Mouse (Mus musculus) midbrain, embryonic 15.5 days (tissue): Measurements from ENCODE around the gene Usp53. TPM values are rescaled to one million over a fixed set of nuclear protein-coding genes. Genes with fewer than 3 reads are reported as not detected.

ENCODE experiments used
- ATAC-seq: fragments of 200-750 bp; cut with Nextera tagmentation; replicated peaks from 2 replicates; pipeline ENCODE4 v1.8.0; 2017; ENCODE audit warnings: moderate TSS enrichment
- H3K27ac ChIP-seq: fragments of 300-500 bp; sonication (generic); 2 replicates; pipeline ENCODE4 v1.5.1; 2015; ENCODE audit warnings: mild to moderate bottlenecking, inconsistent platforms
- H3K27me3 ChIP-seq: fragments of 300-500 bp; sonication (generic); replicated peaks from 2 replicates; pipeline ENCODE4 v1.6.1; 2015; ENCODE audit warnings: inconsistent platforms
- H3K36me3 ChIP-seq: fragments of 300-500 bp; sonication (generic); replicated peaks from 2 replicates; pipeline ENCODE4 v1.6.1; 2015; ENCODE audit warnings: inconsistent platforms
- H3K4me1 ChIP-seq: fragments of 300-500 bp; sonication (generic); 2 replicates; pipeline ENCODE4 v1.6.1; 2015; ENCODE audit warnings: inconsistent platforms
- H3K4me2 ChIP-seq: fragments of 300-500 bp; sonication (generic); 2 replicates; pipeline ENCODE4 v1.6.1; 2015; ENCODE audit warnings: inconsistent platforms, mild to moderate bottlenecking, moderate library complexity
- H3K4me3 ChIP-seq: fragments of 300-500 bp; sonication (generic); 2 replicates; pipeline ENCODE4 v1.5.1; 2015; ENCODE audit warnings: mild to moderate bottlenecking, inconsistent platforms
- H3K9ac ChIP-seq: fragments of 300-500 bp; sonication (generic); 2 replicates; pipeline ENCODE4 v1.6.1; 2015; ENCODE audit warnings: mild to moderate bottlenecking, inconsistent platforms
- H3K9me3 ChIP-seq: fragments of 300-500 bp; sonication (generic); 2 replicates; pipeline ENCODE4 v1.6.1; 2016; ENCODE audit warnings: inconsistent platforms
- WGBS: fragments of 180-500 bp; shearing (Covaris S2); methylation state at CpG from one replicate; pipeline ENCODE4 v1.1.7; 2015; ENCODE audit warnings: mixed read lengths; 5-methylcytosine and 5-hydroxymethylcytosine counted together
- microRNA-seq: library from miRNA; unstranded; fragments of <30 nt; microRNA quantifications from one replicate; pipeline ENCODE4, GENCODE M21; 2016
- polyA plus RNA-seq: library from polyadenylated mRNA; unstranded; fragments of >200 nt; fragmentation: Nextera tagmentation; extraction: Ambion mirVana; gene quantifications from 2 replicates; pipeline ENCODE4 v1.2.1, GENCODE M21; 2015

Usp53 gene
- polyA plus RNA-seq, 1 experiment from 2014 or later: 12.1 TPM

DNA sequence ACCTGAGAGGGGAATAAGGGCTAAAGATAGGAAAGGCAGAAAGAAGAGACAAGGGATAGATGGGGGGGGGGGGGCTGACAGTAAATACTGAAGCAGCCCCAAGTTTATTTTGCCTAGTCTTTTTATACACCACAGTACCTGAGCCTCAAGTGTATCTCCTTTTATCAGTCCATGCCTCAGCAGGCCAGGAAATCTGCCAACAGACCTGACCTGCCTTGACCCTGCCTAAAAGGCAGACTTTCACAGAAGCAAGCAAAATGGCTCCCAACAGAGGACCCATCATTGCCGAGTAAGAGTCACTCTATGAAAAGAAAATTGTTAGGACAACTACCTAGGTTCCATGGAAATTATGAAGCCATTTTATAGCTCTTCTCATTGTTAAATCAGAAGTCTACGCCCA, 76.5 kb downstream of the Usp53 start:
- Histone ChIP-seq H3K27ac (no peak overlapping the region), H3K4me1 (no peaks in the 10 kb centered on the region), H3K4me3 (no peak overlapping the region), H3K9me3 (no peaks in the 10 kb centered on the region), H3K36me3 (no peaks in the 10 kb centered on the region), H3K9ac (no peak overlapping the region), H3K27me3 (no peaks in the 10 kb centered on the region), H3K4me2 (no peak overlapping the region)
- 91% methylated on average over 2 of the region's 2 CpGs for WGBS
- ATAC-seq: no peak

DNA sequence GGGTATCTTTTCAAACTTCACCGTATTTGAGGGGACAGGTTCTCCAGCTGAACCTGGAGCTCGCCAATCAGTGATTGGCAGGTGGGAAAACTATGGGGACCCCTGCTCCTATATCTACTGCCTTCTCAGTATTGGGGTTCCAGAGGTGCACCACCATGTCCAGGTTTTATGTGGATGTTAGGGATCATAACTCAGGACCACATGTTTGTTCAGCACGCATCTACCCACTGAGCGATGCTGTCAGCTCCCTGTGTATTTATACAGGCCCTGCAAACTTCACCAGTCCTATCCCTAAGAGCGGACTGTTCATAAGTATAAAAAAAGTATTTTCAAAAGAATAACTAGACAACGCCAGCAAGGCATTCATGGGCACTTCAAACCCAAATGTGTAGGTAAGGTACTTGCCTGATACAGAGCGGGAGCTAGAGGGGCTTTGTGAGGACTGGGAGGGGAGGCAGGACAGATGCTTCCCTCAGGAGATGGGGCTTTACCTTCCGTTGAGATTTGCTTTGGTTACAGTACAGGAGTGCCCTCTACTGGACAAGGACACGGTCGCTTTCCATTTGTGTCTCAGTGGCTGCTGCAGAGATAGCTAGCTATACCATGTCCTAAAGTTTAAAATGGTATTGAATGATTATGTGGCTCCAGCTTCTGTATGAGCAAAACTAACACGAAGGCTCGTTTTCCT, 80.4 kb downstream of the Usp53 start:
- Histone ChIP-seq H3K4me3 (no peak overlapping the region), H3K27ac (no peak overlapping the region), H3K9ac (no peak overlapping the region), H3K4me1 (no peaks in the 10 kb centered on the region), H3K9me3 (no peaks in the 10 kb centered on the region), H3K4me2 (no peak overlapping the region), H3K36me3 (no peaks in the 10 kb centered on the region), H3K27me3 (no peaks in the 10 kb centered on the region)
- 42% methylated on average over 12 of the region's 12 CpGs for WGBS
- ATAC-seq: peak; percentile 70; the same call in 1 of the 2 replicates

DNA sequence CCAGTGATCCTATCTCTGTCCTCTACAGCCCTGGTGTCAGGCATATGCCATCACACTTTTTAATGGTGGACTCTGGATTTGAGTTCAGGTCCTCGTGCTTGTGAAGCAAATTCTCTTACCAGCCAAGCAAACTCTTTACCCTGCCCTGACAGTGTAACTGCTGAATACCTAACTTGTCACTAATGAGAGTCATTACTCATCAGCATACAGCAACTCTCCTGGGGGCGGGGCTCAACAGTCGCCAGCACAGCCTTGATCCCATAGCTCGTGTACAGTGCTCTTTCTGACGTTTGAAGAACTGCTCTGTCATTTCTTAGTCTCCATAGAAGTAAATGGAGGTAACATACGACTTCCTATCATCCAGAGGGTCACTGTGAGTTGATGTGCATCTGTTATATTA, 86.1 kb downstream of the Usp53 start:
- ATAC-seq: no peak
- no peak overlapping the region for H3K9ac ChIP-seq
- WGBS: 69% methylated on average over 6 of the region's 6 CpGs

DNA sequence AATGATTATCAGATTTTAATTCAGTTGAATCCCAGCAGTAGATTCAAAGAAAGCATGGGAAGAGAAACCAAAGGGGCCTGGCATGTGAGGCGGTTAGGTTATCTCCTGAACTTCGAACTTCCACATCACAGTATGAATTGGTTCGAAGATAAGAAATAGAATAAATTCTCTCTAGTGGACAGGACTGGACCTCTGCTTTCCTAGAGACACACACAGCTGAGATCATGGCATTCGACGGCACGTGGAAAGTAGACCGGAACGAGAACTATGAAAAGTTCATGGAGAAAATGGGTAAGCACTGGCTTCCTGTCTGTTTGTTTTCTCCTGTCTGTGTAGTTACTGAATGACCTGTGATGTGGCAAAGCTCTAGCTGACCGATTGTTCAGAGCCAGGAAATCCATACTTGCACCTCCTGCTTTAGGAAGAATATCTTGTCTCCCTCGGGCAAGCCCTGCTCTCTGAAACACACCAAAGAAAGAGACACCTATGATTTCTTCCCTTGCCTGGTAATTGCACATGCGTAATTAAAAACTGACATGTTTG, 89.0 kb downstream of the Usp53 start:
- Histone ChIP-seq H3K4me3 (no peak overlapping the region), H3K4me2 (no peak overlapping the region), H3K27me3 (no peaks in the 10 kb centered on the region), H3K36me3 (no peaks in the 10 kb centered on the region), H3K9me3 (no peaks in the 10 kb centered on the region), H3K27ac (no peak overlapping the region), H3K4me1 (no peaks in the 10 kb centered on the region), H3K9ac (no peak overlapping the region)
- ATAC-seq: no peak
- 87% methylated on average over 11 of the region's 11 CpGs for WGBS

More for the DNA sequence above, 86.1 kb downstream of the Usp53 start:
- H3K36me3 ChIP-seq: no peaks in the 10 kb centered on the region
- no peak overlapping the region for H3K4me2 ChIP-seq
- H3K9me3 ChIP-seq: no peaks in the 10 kb centered on the region
- no peak overlapping the region for H3K4me3 ChIP-seq
- H3K4me1 ChIP-seq: no peaks in the 10 kb centered on the region
- no peak overlapping the region for H3K27ac ChIP-seq
- H3K27me3 ChIP-seq: no peaks in the 10 kb centered on the region

DNA sequence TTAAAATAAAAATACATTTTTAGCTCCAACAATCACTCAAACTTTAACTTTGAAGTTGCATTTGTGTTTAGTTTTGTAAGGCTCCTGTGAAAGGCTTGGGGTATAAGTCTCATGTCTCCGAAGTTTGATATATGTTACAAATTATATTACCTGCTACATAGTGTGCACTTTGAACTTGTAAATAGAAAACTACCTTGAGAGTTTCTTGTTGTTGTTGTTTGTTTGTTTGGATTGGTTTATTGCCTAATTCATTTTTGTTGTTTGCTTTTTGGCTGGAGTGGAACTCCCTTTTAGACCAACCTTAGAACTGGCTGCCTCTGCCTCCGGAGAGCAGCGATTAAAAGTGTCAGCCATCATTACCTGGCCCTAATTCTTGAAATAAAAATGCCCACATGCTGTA, 89.5 kb downstream of the Usp53 start, which contains the start of gene Fabp2:
Gene Fabp2 (plus strand): TSS at position 301 of the 400 bp plus-strand sequence.
- Histone ChIP-seq H3K9ac (no peak within 1 kb of the TSS), H3K4me3 (no peak within 1 kb of the TSS), H3K4me1 (no peaks in the 10 kb centered on the region), H3K27ac (no peak within 1 kb of the TSS), H3K36me3 (no peaks in the 10 kb centered on the region), H3K27me3 (no peaks in the 10 kb centered on the region), H3K4me2 (no peak within 1 kb of the TSS), H3K9me3 (no peaks in the 10 kb centered on the region)
- ATAC-seq: no peak
- WGBS: 96% methylated on average over 3 of the region's 3 CpGs

DNA sequence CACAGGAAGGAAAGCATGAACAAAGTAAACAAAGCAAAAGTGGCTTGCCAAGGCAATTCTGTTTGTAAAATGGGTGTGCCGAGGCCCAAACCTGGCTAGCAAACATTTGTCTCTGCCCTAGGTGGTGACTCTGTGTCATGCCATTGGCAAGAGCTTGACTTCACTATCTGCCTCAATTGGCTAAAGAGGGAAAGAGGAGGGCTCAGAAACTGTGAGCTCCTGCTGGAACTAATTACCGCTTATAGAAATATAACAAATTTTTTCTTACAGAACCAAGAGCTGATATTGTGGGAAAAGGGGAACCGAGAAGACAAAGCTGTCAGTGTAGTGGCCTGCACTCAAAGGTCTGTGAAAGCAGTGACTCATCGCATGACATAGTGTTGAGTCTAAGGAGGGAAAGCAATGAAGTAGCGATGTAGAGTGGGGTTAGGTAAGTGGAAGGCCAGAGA, 95.9 kb downstream of the Usp53 start:
- Histone ChIP-seq H3K27me3 (no peaks in the 10 kb centered on the region), H3K4me2 (no peak overlapping the region), H3K9ac (no peak overlapping the region), H3K9me3 (no peaks in the 10 kb centered on the region), H3K27ac (no peak overlapping the region), H3K4me3 (no peak overlapping the region), H3K36me3 (no peaks in the 10 kb centered on the region), H3K4me1 (no peaks in the 10 kb centered on the region)
- WGBS: 88% methylated on average over 5 of the region's 5 CpGs
- no peak for ATAC-seq

DNA sequence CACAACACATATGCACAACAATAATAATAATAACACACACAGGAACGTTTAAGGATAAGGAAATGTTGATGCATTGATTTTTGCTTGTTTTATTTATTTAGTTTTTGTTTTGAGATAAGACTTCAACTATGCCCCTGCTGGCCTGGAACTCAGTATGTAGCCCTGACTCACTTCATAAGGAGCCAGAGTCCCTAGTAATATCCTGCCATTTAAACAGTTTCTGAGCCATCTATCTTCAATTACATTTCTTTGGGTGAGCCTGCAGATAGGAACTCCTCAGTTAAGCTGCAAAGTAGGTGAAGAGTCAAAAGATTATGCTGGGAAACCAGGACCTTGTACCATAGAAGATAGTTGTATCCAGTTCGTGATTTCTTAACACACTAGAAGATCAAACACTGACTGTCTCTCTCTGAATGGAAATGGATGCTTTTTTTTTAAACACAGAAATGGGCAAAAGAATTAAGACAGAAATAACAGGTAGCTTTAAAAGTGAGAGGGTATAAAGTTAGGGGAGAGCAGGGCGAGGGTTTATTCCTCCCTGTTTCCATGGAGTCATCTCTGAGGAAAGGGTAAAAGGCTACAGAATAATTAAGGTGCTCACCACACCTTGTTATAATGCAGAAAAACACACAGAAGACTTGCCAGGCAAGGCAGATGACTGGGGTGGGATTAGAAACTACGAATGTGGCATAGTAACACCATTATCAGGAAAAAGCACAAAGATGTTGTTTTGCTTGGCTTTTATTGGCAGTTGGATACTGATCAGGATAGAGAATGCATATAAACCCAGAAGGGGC, 96.6 kb downstream of the Usp53 start:
- Histone ChIP-seq H3K36me3 (no peaks in the 10 kb centered on the region), H3K9me3 (no peaks in the 10 kb centered on the region), H3K27me3 (no peaks in the 10 kb centered on the region), H3K4me3 (no peak overlapping the region), H3K4me2 (no peak overlapping the region), H3K4me1 (no peaks in the 10 kb centered on the region), H3K9ac (no peak overlapping the region), H3K27ac (no peak overlapping the region)
- WGBS: 76% methylated on average over 4 of the region's 4 CpGs
- no peak for ATAC-seq

Small RNA genes within 50 kb of the gene (microRNA-seq; reads per million reads assigned to microRNA genes)
- not detected for gene Gm22066

Other genes with a start within 250 kb of the Usp53 start
- 0.76 TPM in 1 of 2 replicates, not detected in the other for gene Fabp2, start 89.4 kb downstream of the Usp53 start, polyA plus RNA-seq
- gene Gm10959, start 65.2 kb downstream of the Usp53 start, polyA plus RNA-seq: not detected in 2 replicates
- gene 1810037I17Rik, start 60.3 kb downstream of the Usp53 start, polyA plus RNA-seq: 61.9 and 65.0 TPM in 2 replicates
- not detected in 2 replicates for gene Myoz2, start 50.5 kb upstream of the Usp53 start, polyA plus RNA-seq